Mouse (Mus musculus) kidney, embryonic 15.5 days (tissue): ENCODE data around the gene Atp8a1. TPM values are rescaled to one million over a fixed set of nuclear protein-coding genes. Genes with fewer than 3 reads are reported as not detected.
"Not testable (repeated sequence)": the region's sequence is repeated elsewhere in the genome, so short reads cannot be mapped to it uniquely, and the experiment has no call there.

Experiments used
- ATAC-seq: fragments of 200-750 bp; cut with Nextera tagmentation; replicated peaks from 2 replicates; pipeline ENCODE4 v1.8.0; 2017; ENCODE audit warnings: moderate TSS enrichment; ENCODE audit not compliant: low FRiP score
- H3K27ac ChIP-seq: fragments of 300-500 bp; sonication (generic); 2 replicates; pipeline ENCODE4 v1.5.1; 2015; ENCODE audit warnings: mild to moderate bottlenecking, inconsistent platforms
- H3K27me3 ChIP-seq: fragments of 300-500 bp; sonication (generic); 2 replicates; pipeline ENCODE4 v1.6.1; 2015; ENCODE audit warnings: inconsistent platforms
- H3K36me3 ChIP-seq: fragments of 300-500 bp; sonication (generic); 2 replicates; pipeline ENCODE4 v1.6.1; 2015; ENCODE audit warnings: inconsistent platforms
- H3K4me1 ChIP-seq: fragments of 300-500 bp; sonication (generic); 2 replicates; pipeline ENCODE4 v1.6.1; 2015; ENCODE audit warnings: inconsistent platforms
- H3K4me2 ChIP-seq: fragments of 300-500 bp; sonication (generic); 2 replicates; pipeline ENCODE4 v1.6.1; 2015; ENCODE audit warnings: moderate library complexity, mild to moderate bottlenecking, inconsistent platforms
- H3K4me3 ChIP-seq: fragments of 300-500 bp; sonication (generic); replicated peaks from 2 replicates; pipeline ENCODE4 v1.5.1; 2015; ENCODE audit warnings: mild to moderate bottlenecking, inconsistent platforms
- H3K9ac ChIP-seq: fragments of 300-500 bp; sonication (generic); 2 replicates; pipeline ENCODE4 v1.6.1; 2015; ENCODE audit warnings: mild to moderate bottlenecking, inconsistent platforms
- H3K9me3 ChIP-seq: fragments of 300-500 bp; sonication (generic); replicated peaks from 2 replicates; pipeline ENCODE4 v1.6.1; 2016; ENCODE audit warnings: inconsistent platforms
- WGBS: fragments of 180-500 bp; shearing (Covaris S2); methylation state at CpG from one replicate; pipeline ENCODE4 v1.1.7; 2015; ENCODE audit warnings: mixed read lengths; 5-methylcytosine and 5-hydroxymethylcytosine counted together
- polyA plus RNA-seq: library from polyadenylated mRNA; unstranded; fragments of >200 nt; fragmentation: Nextera tagmentation; extraction: Ambion mirVana; gene quantifications from 2 replicates; pipeline ENCODE4 v1.2.1, GENCODE M21; 2015

The Atp8a1 gene
- polyA plus RNA-seq, 1 experiment from 2014 or later, result 11.5 TPM

GRCm38 (mm10) chr5:67823771-67824170 lies 23.5 kb downstream of the Atp8a1 start:
- ATAC-seq, result no peak

GRCm38 (mm10) chr5:67822619-67823018 lies 24.6 kb downstream of the Atp8a1 start:
- Histone ChIP-seq H3K9me3 (no peaks in the 10 kb centered on the region), H3K27ac (no peak overlapping the region), H3K36me3 (no peaks in the 10 kb centered on the region), H3K9ac (no peak overlapping the region), H3K27me3 (no peaks in the 10 kb centered on the region), H3K4me1 (peaks cover 3% of the 10 kb centered on the region; the same call in 1 of the 2 replicates), H3K4me3 (no peak overlapping the region), H3K4me2 (no peak overlapping the region)
- no peak for ATAC-seq
- 84% methylated on average over 6 of the region's 6 CpGs for WGBS

More at GRCm38 (mm10) chr5:67823771-67824170, 23.5 kb downstream of the Atp8a1 start:
- Histone ChIP-seq H3K36me3 (no peaks in the 10 kb centered on the region), H3K4me1 (peaks cover 3% of the 10 kb centered on the region; the same call in 1 of the 2 replicates), H3K27ac (no peak overlapping the region), H3K27me3 (no peaks in the 10 kb centered on the region), H3K4me3 (no peak overlapping the region), H3K9ac (no peak overlapping the region), H3K4me2 (no peak overlapping the region), H3K9me3 (no peaks in the 10 kb centered on the region)
- WGBS, result 79% methylated on average over 5 of the region's 5 CpGs

GRCm38 (mm10) chr5:67821987-67822401 lies 25.2 kb downstream of the Atp8a1 start:
- Histone ChIP-seq H3K4me3 (no peak overlapping the region), H3K4me2 (no peak overlapping the region), H3K9me3 (no peaks in the 10 kb centered on the region), H3K9ac (no peak overlapping the region), H3K36me3 (no peaks in the 10 kb centered on the region), H3K27ac (no peak overlapping the region), H3K27me3 (no peaks in the 10 kb centered on the region), H3K4me1 (peaks cover 3% of the 10 kb centered on the region; the same call in 1 of the 2 replicates)
- WGBS, result 88% methylated on average over 8 of the region's 8 CpGs
- ATAC-seq, result no peak

GRCm38 (mm10) chr5:67821185-67821584 lies 26.0 kb downstream of the Atp8a1 start:
- H3K9ac ChIP-seq, result no peak overlapping the region
- no peak overlapping the region for H3K4me3 ChIP-seq
- ATAC-seq, result no peak
- no peaks in the 10 kb centered on the region for H3K27me3 ChIP-seq
- H3K27ac ChIP-seq, result no peak overlapping the region
- peaks cover 3% of the 10 kb centered on the region; the same call in 1 of the 2 replicates for H3K4me1 ChIP-seq
- no peak overlapping the region for H3K4me2 ChIP-seq
- H3K9me3 ChIP-seq, result no peaks in the 10 kb centered on the region
- WGBS, result 88% methylated on average over 2 of the region's 2 CpGs
- no peaks in the 10 kb centered on the region for H3K36me3 ChIP-seq

- H3K4me1 ChIP-seq, result peaks cover 6% of the 10 kb centered on the region; the same call in 1 of the 2 replicates
- 66% methylated on average over 5 of the region's 5 CpGs for WGBS
- no peaks in the 10 kb centered on the region for H3K36me3 ChIP-seq
- no peak overlapping the region for H3K4me2 ChIP-seq
- no peak overlapping the region for H3K4me3 ChIP-seq
- H3K9me3 ChIP-seq, result no peaks in the 10 kb centered on the region
- no peak overlapping the region for H3K27ac ChIP-seq
- no peak overlapping the region for H3K9ac ChIP-seq
- ATAC-seq, result no peak
- no peaks in the 10 kb centered on the region for H3K27me3 ChIP-seq
These were observed 27.8 kb downstream of the Atp8a1 start for GRCm38 (mm10) chr5:67819451-67819850.

- H3K4me2 ChIP-seq, result 0 out of 2 replicates have a peak overlapping the region, but pooled peaks have one; percentile 0
- peak; percentile 90 for ATAC-seq
These were observed 31.5 kb downstream of the Atp8a1 start for GRCm38 (mm10) chr5:67815572-67816325.

GRCm38 (mm10) chr5:67815060-67815459 lies 32.2 kb downstream of the Atp8a1 start:
- 74% methylated on average over 8 of the region's 8 CpGs for WGBS
- not testable (repeated sequence) for H3K9ac ChIP-seq, H3K4me3 ChIP-seq, ATAC-seq, H3K36me3 ChIP-seq, H3K4me1 ChIP-seq, H3K27ac ChIP-seq, H3K27me3 ChIP-seq, H3K9me3 ChIP-seq
- H3K4me2 ChIP-seq, result 0 out of 2 replicates have a peak overlapping the region, but pooled peaks have one; percentile 0

More at GRCm38 (mm10) chr5:67815572-67816325, 31.5 kb downstream of the Atp8a1 start:
- Histone ChIP-seq H3K4me1 (0 out of 2 replicates have a peak, but pooled peaks cover 2% of the 10 kb centered on the region), H3K4me3 (no peak overlapping the region), H3K27ac (no peak overlapping the region), H3K9me3 (no peaks in the 10 kb centered on the region), H3K27me3 (no peaks in the 10 kb centered on the region), H3K36me3 (no peaks in the 10 kb centered on the region), H3K9ac (no peak overlapping the region)
- 43% methylated on average over 16 of the region's 16 CpGs for WGBS

- Histone ChIP-seq H3K9me3 (no peaks in the 10 kb centered on the region), H3K9ac (no peak overlapping the region), H3K27ac (no peak overlapping the region), H3K27me3 (no peaks in the 10 kb centered on the region), H3K4me3 (no peak overlapping the region), H3K36me3 (peaks cover 3% of the 10 kb centered on the region; the same call in 1 of the 2 replicates), H3K4me2 (no peak overlapping the region), H3K4me1 (0 out of 2 replicates have a peak, but pooled peaks cover 2% of the 10 kb centered on the region)
- no peak for ATAC-seq
- WGBS, result 84% methylated on average over 7 of the region's 7 CpGs
These were observed 32.7 kb downstream of the Atp8a1 start for GRCm38 (mm10) chr5:67814437-67814965.

- no peak for ATAC-seq
- Histone ChIP-seq H3K4me2 (no peak overlapping the region), H3K9ac (no peak overlapping the region), H3K9me3 (no peaks in the 10 kb centered on the region), H3K27ac (no peak overlapping the region), H3K4me1 (0 out of 2 replicates have a peak, but pooled peaks cover 2% of the 10 kb centered on the region), H3K36me3 (peaks cover 3% of the 10 kb centered on the region; the same call in 1 of the 2 replicates), H3K27me3 (no peaks in the 10 kb centered on the region), H3K4me3 (no peak overlapping the region)
- WGBS, result 94% methylated on average over 5 of the region's 5 CpGs
These were observed 33.9 kb downstream of the Atp8a1 start for GRCm38 (mm10) chr5:67813334-67813733.

- no peak for ATAC-seq
- Histone ChIP-seq H3K4me2 (no peak overlapping the region), H3K27ac (no peak overlapping the region), H3K27me3 (no peaks in the 10 kb centered on the region), H3K4me1 (peaks cover 14% of the 10 kb centered on the region), H3K4me3 (no peak overlapping the region), H3K9me3 (no peaks in the 10 kb centered on the region), H3K9ac (no peak overlapping the region), H3K36me3 (no peaks in the 10 kb centered on the region)
- WGBS, result 85% methylated on average over 17 of the region's 17 CpGs
These were observed 44.8 kb downstream of the Atp8a1 start for GRCm38 (mm10) chr5:67802174-67803030.

- ATAC-seq, result no peak
These were observed 46.4 kb downstream of the Atp8a1 start for GRCm38 (mm10) chr5:67800801-67801200.

More at GRCm38 (mm10) chr5:67800801-67801200, 46.4 kb downstream of the Atp8a1 start:
- Histone ChIP-seq H3K4me3 (no peak overlapping the region), H3K9ac (no peak overlapping the region), H3K4me2 (no peak overlapping the region), H3K27me3 (no peaks in the 10 kb centered on the region), H3K4me1 (peaks cover 20% of the 10 kb centered on the region), H3K9me3 (no peaks in the 10 kb centered on the region), H3K36me3 (no peaks in the 10 kb centered on the region), H3K27ac (no peak overlapping the region)
- WGBS, result 55% methylated on average over 8 of the region's 8 CpGs
